Mouse (Mus musculus) megakaryocyte-erythroid progenitor cell, adult 5-6 weeks (primary cell): Measurements from ENCODE around the gene Exosc5. TPM values are rescaled to one million over a fixed set of nuclear protein-coding genes. Genes with fewer than 3 reads are reported as not detected.

Source experiments
- ATAC-seq: replicated peaks from 2 replicates; pipeline ENCODE4 v1.8.0; 2016; ENCODE audit warnings: mild to moderate bottlenecking, inconsistent platforms; ENCODE audit not compliant: severe bottlenecking, poor library complexity, low FRiP score, low TSS enrichment
- total RNA-seq, 2 experiments: library from RNA; stranded (forward) in 1 of 2; stranded (reverse) in 1 of 2; fragments of 200-1000, 215-1000 nt in 1 of 2; fragments of >200 nt in 1 of 2; fragmentation: Nextera tagmentation in 1 of 2; gene quantifications; 2 replicates each; pipeline ENCODE4 v1.2.3; 2014 to 2017

Gene Exosc5
- total RNA-seq, 2 experiments from 2014 or later: 43.9 to 123 TPM

GRCm38 (mm10) chr7:25720760-25721159, 61.8 kb downstream of the Exosc5 start:
- ATAC-seq: no peak

Other genes starting within 250 kb of the Exosc5 start
- gene Cxcl17, start 246.3 kb upstream of the Exosc5 start, total RNA-seq (2014; fragmentation: Nextera tagmentation): not detected in 2 replicates
- gene Cxcl17, start 246.3 kb upstream of the Exosc5 start, total RNA-seq (2017): not detected in 2 replicates
- 6.6 and 6.8 TPM in 2 replicates for gene Ceacam1, start 181.6 kb upstream of the Exosc5 start, total RNA-seq (2014; fragmentation: Nextera tagmentation)
- 1.3 and 6.4 TPM in 2 replicates for gene Ceacam1, start 181.6 kb upstream of the Exosc5 start, total RNA-seq (2017)
- not detected in 2 replicates for gene Ceacam2, start 119.3 kb upstream of the Exosc5 start, total RNA-seq (2014; fragmentation: Nextera tagmentation)
- not detected in 2 replicates for gene Ceacam2, start 119.3 kb upstream of the Exosc5 start, total RNA-seq (2017)
- not detected in 2 replicates for gene Erich4, start 43.3 kb upstream of the Exosc5 start, total RNA-seq (2014; fragmentation: Nextera tagmentation)
- gene Erich4, start 43.3 kb upstream of the Exosc5 start, total RNA-seq (2017): not detected in 2 replicates
- 22.5 and 24.2 TPM in 2 replicates for gene Dmac2, start 39.8 kb upstream of the Exosc5 start, total RNA-seq (2014; fragmentation: Nextera tagmentation)
- gene Dmac2, start 39.8 kb upstream of the Exosc5 start, total RNA-seq (2017): 30.4 and 35.9 TPM in 2 replicates
- gene B3gnt8, start 32.5 kb upstream of the Exosc5 start, total RNA-seq (2014; fragmentation: Nextera tagmentation): 8.2 TPM in 1 of 2 replicates, not detected in the other
- gene B3gnt8, start 32.5 kb upstream of the Exosc5 start, total RNA-seq (2017): 0.19 and 0.46 TPM in 2 replicates
- 20.2 and 27.4 TPM in 2 replicates for gene Bckdha, start 183 bp upstream of the Exosc5 start, total RNA-seq (2014; fragmentation: Nextera tagmentation)
- 22.6 and 25.8 TPM in 2 replicates for gene Bckdha, start 183 bp upstream of the Exosc5 start, total RNA-seq (2017)
- 2.2 TPM in 1 of 2 replicates, not detected in the other for gene Tmem91, start 16.0 kb downstream of the Exosc5 start, total RNA-seq (2014; fragmentation: Nextera tagmentation)
- gene Tmem91, start 16.0 kb downstream of the Exosc5 start, total RNA-seq (2017): not detected in 2 replicates
- gene B9d2, start 21.6 kb downstream of the Exosc5 start, total RNA-seq (2014; fragmentation: Nextera tagmentation): 34.6 and 35.2 TPM in 2 replicates
- gene B9d2, start 21.6 kb downstream of the Exosc5 start, total RNA-seq (2017): 42.8 and 45.5 TPM in 2 replicates
- 156 and 169 TPM in 2 replicates for gene Tgfb1, start 27.8 kb downstream of the Exosc5 start, total RNA-seq (2014; fragmentation: Nextera tagmentation)
- 26.0 and 27.0 TPM in 2 replicates for gene Tgfb1, start 27.8 kb downstream of the Exosc5 start, total RNA-seq (2017)
- 43.5 and 59.8 TPM in 2 replicates for gene Ccdc97, start 59.9 kb downstream of the Exosc5 start, total RNA-seq (2014; fragmentation: Nextera tagmentation)
- 7.0 and 18.6 TPM in 2 replicates for gene Ccdc97, start 59.9 kb downstream of the Exosc5 start, total RNA-seq (2017)
- gene Hnrnpul1, start 95.6 kb downstream of the Exosc5 start, total RNA-seq (2014; fragmentation: Nextera tagmentation): 171 and 188 TPM in 2 replicates
- 139 and 159 TPM in 2 replicates for gene Hnrnpul1, start 95.6 kb downstream of the Exosc5 start, total RNA-seq (2017)
- gene Axl, start 129.5 kb downstream of the Exosc5 start, total RNA-seq (2014; fragmentation: Nextera tagmentation): 0.68 and 1.0 TPM in 2 replicates
- 0.70 and 1.4 TPM in 2 replicates for gene Axl, start 129.5 kb downstream of the Exosc5 start, total RNA-seq (2017)
- gene Cyp2s1, start 157.7 kb downstream of the Exosc5 start, total RNA-seq (2014; fragmentation: Nextera tagmentation): not detected in 2 replicates
- gene Cyp2s1, start 157.7 kb downstream of the Exosc5 start, total RNA-seq (2017): not detected in 2 replicates
- gene Cyp2b10, start 238.5 kb downstream of the Exosc5 start, total RNA-seq (2014; fragmentation: Nextera tagmentation): not detected in 2 replicates
- not detected in 2 replicates for gene Cyp2b10, start 238.5 kb downstream of the Exosc5 start, total RNA-seq (2017)